Mouse (Mus musculus) heart, embryonic 14.5 days (tissue): ENCODE results near the gene Narfl. TPM values are rescaled to one million over a fixed set of nuclear protein-coding genes. Genes with fewer than 3 reads are reported as not detected.

Source experiments
- ATAC-seq: fragments of 200-750 bp; cut with Nextera tagmentation; 2 replicates; pipeline ENCODE4 v1.8.0; 2017; ENCODE audit warnings: low read depth, moderate TSS enrichment; ENCODE audit not compliant: insufficient number of reproducible peaks, insufficient read depth, low FRiP score
- H3K27ac ChIP-seq, 2 experiments: fragments of 200-500 bp in 1 of 2; fragments of 300-500 bp in 1 of 2; sonication (generic) in 1 of 2; replicated peaks in 1 of 2; 2 replicates each; pipeline ENCODE4 v1.5.1; 2012 to 2014; ENCODE audit warnings: low read depth in 2 of 2, low read length in 2 of 2, control low read depth in 1 of 2, mild to moderate bottlenecking in 1 of 2, mixed read lengths in 1 of 2; ENCODE audit not compliant: control insufficient read depth in 1 of 2, insufficient read depth in 1 of 2
- H3K27me3 ChIP-seq: fragments of 300-500 bp; sonication (generic); 2 replicates; pipeline ENCODE4 v1.6.1; 2014; ENCODE audit warnings: mild to moderate bottlenecking, low read length, control low read depth; ENCODE audit not compliant: control insufficient read depth, insufficient read depth
- H3K36me3 ChIP-seq: fragments of 300-500 bp; sonication (generic); 2 replicates; pipeline ENCODE4 v1.6.1; 2014; ENCODE audit warnings: mild to moderate bottlenecking, control low read depth, low read length, mixed read lengths; ENCODE audit not compliant: control insufficient read depth, insufficient read depth
- H3K4me1 ChIP-seq, 2 experiments: fragments of 200-500 bp in 1 of 2; fragments of 300-500 bp in 1 of 2; sonication (generic) in 1 of 2; 2 replicates each; pipeline ENCODE4 v1.6.1; 2012 to 2014; ENCODE audit warnings: low read length in 2 of 2, control low read depth in 1 of 2, mixed read lengths in 1 of 2; ENCODE audit not compliant: control insufficient read depth in 2 of 2, insufficient read depth in 2 of 2
- H3K4me2 ChIP-seq: fragments of 300-500 bp; sonication (generic); 2 replicates; pipeline ENCODE4 v1.6.1; 2014; ENCODE audit warnings: mild to moderate bottlenecking, low read length
- H3K4me3 ChIP-seq, 2 experiments: fragments of 200-500 bp in 1 of 2; fragments of 300-500 bp in 1 of 2; sonication (generic) in 1 of 2; 2 replicates each; pipeline ENCODE4 v1.5.1; 2012 to 2014; ENCODE audit warnings: low read length in 2 of 2, mild to moderate bottlenecking in 2 of 2, control low read depth in 1 of 2, low read depth in 1 of 2, moderate library complexity in 1 of 2; ENCODE audit not compliant: control insufficient read depth in 1 of 2, insufficient read depth in 1 of 2
- H3K9ac ChIP-seq: fragments of 300-500 bp; sonication (generic); 2 replicates; pipeline ENCODE4 v1.6.1; 2014; ENCODE audit warnings: mild to moderate bottlenecking, low read length
- H3K9me3 ChIP-seq: fragments of 300-500 bp; sonication (generic); 2 replicates; pipeline ENCODE4 v1.6.1; 2016; ENCODE audit warnings: low read length, control low read depth; ENCODE audit not compliant: control insufficient read depth
- WGBS: fragments of 180-500 bp; shearing (Covaris S2); extraction: QIAGEN DNeasy Blood & Tissue Kit; methylation state at CpG from one replicate; pipeline ENCODE4 v1.1.7; 2014; 5-methylcytosine and 5-hydroxymethylcytosine counted together
- microRNA-seq: library from miRNA; unstranded; fragments of <30 nt; microRNA quantifications from one replicate; pipeline ENCODE4, GENCODE M21; 2016
- polyA plus RNA-seq: library from polyadenylated mRNA; unstranded; fragments of >200 nt; fragmentation: Nextera tagmentation; extraction: Ambion mirVana; gene quantifications from 2 replicates; pipeline ENCODE4 v1.2.1, GENCODE M21; 2014

The Narfl gene
- polyA plus RNA-seq, 1 experiment from 2014 or later: 37.2 TPM

DNA sequence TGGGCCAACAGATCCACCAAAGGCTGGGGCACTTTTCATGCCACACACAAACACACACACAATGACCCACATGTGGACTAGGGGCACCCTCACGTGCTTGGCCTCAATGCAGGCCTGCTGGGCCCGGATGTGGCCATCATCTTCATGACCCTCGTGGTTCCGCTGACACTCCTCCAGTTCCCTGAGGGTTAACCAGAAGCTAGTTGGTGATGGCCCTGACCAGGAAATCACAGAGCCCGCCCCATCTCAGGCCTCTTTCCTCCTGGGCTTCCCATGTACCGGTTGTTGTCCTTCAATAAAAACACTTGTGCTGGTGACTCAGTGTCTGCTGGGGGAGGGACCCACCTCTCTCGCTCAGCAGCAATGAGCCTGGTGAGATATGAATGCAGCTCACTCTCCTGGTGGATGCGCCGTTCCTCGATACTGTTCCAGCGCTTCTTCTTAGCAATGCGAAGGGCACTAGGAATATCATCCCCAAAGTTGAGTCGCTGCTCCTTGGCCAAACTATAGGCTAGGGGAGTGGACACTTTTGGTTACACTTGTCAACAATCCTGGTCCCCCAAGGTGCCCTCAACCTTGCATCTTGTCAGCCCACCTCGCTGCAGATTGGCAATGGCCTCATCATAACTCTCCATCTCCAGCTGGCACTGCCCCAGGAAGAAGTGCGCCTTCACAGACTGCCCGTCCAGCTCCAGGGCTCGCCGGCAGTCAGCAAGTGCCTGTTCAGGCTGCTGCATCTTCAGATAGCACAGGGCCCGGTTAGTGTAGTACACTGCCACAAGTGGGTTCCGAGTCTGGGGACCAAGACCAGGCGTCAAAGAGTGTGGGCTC, 58.1 kb downstream of the Narfl start:
- no peaks in the 10 kb centered on the region for H3K9me3 ChIP-seq
- WGBS: 45% methylated on average over 21 of the region's 21 CpGs
- H3K36me3 ChIP-seq: peaks cover 56% of the 10 kb centered on the region
- H3K27ac ChIP-seq: peak overlapping the region in 1 of 2 experiments; percentile 99; a peak in 2 of 4 replicates
- peak overlapping the region; percentile 76 for H3K9ac ChIP-seq
- no peak for ATAC-seq
- peak overlapping the region; percentile 91 for H3K4me2 ChIP-seq
- H3K27me3 ChIP-seq: no peaks in the 10 kb centered on the region
- H3K4me1 ChIP-seq: peaks cover 29 to 57% of the 10 kb centered on the region in 2 experiments
- peak overlapping the region; percentile 57 to 74 for H3K4me3 ChIP-seq

DNA sequence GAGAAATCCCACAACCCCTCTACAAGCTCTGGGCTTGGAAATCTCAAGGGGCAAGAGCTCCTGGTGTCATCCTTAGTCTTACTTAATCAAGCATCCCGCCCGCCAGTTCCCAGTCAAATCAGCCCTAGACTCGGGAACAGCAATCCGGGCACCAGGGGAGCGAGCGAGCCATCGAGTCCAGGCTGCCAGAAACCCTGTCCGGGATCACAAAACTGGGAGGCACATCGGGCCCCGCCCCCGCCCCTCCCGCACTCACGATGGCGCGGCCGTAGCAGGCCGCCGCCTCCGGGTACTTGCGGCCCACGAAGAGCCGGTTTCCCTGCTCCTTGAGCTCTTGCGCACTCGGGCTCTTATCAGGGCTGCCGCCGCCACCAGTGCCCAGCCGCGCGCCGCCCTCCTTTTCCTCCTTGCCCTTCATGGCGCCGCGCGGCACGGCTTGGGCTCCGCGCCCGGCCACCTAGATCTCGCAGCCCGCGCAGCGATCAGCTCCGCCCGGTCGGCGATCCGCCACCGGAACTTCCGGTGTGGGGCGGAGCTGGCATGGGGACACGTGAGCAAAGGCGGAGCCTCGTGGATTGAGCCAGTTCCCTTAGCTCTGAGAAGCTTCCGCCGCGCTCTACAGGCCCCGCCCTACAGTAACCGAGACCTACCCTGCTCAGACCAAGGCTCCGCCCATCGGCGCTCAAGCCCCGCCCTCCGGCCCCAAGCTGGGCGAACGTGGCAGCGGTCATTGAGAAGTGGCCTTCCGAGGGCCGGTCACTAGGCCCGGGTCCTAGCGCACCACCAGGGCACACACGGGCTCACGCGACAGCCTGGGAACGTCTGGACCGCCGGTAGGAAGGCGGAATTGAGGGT, 59.1 kb downstream of the Narfl start:
- Histone ChIP-seq H3K27ac (peak overlapping the region; percentile 97 to 99), H3K4me1 (peaks cover 36 to 67% of the 10 kb centered on the region in 2 experiments), H3K27me3 (no peaks in the 10 kb centered on the region), H3K4me3 (peak overlapping the region; percentile 57 to 74), H3K9me3 (no peaks in the 10 kb centered on the region), H3K4me2 (peak overlapping the region; percentile 91), H3K36me3 (peaks cover 51% of the 10 kb centered on the region), H3K9ac (peak overlapping the region; percentile 85)
- WGBS: under 1% methylated on average over 71 of the region's 77 CpGs
- peak; percentile 92 for ATAC-seq

Small RNA genes within 50 kb of the gene (microRNA-seq; reads per million reads assigned to microRNA genes)
- gene Gm25083: not detected
- 1.7 reads per million for gene Mir3082
- gene Mir6966: not detected

Other genes with a start within 250 kb of the Narfl start
- 0.44 and 0.70 TPM in 2 replicates for gene Sox8, start 203.1 kb upstream of the Narfl start, polyA plus RNA-seq
- gene Lmf1, start 194.7 kb upstream of the Narfl start, polyA plus RNA-seq: 36.3 and 37.8 TPM in 2 replicates
- gene Gng13, start 56.6 kb upstream of the Narfl start, polyA plus RNA-seq: 2.4 and 3.7 TPM in 2 replicates
- 8.0 and 9.5 TPM in 2 replicates for gene Chtf18, start 46.4 kb upstream of the Narfl start, polyA plus RNA-seq
- gene Rpusd1, start 46.1 kb upstream of the Narfl start, polyA plus RNA-seq: 12.0 and 13.4 TPM in 2 replicates
- gene Mslnl, start 37.7 kb upstream of the Narfl start, polyA plus RNA-seq: not detected in 2 replicates
- gene Msln, start 19.4 kb upstream of the Narfl start, polyA plus RNA-seq: 31.9 and 34.7 TPM in 2 replicates
- gene Haghl, start 11.9 kb downstream of the Narfl start, polyA plus RNA-seq: 59.4 and 60.2 TPM in 2 replicates
- 0.09 TPM in 1 of 2 replicates, not detected in the other for gene Ccdc78, start 12.8 kb downstream of the Narfl start, polyA plus RNA-seq
- gene Fam173a, start 19.1 kb downstream of the Narfl start, polyA plus RNA-seq: 58.4 and 76.0 TPM in 2 replicates
- not detected in 2 replicates for gene AC134908.4, start 21.9 kb downstream of the Narfl start, polyA plus RNA-seq
- 3.3 and 10.1 TPM in 2 replicates for gene Metrn, start 23.4 kb downstream of the Narfl start, polyA plus RNA-seq
- gene Fbxl16, start 35.3 kb downstream of the Narfl start, polyA plus RNA-seq: 0.85 and 1.1 TPM in 2 replicates
- gene Wdr24, start 49.9 kb downstream of the Narfl start, polyA plus RNA-seq: 15.2 and 17.3 TPM in 2 replicates
- gene Jmjd8, start 55.1 kb downstream of the Narfl start, polyA plus RNA-seq: 28.8 and 30.0 TPM in 2 replicates
- gene Stub1, start 59.6 kb downstream of the Narfl start, polyA plus RNA-seq: 282 and 298 TPM in 2 replicates
- 1.2 and 1.5 TPM in 2 replicates for gene Rhbdl1, start 63.5 kb downstream of the Narfl start, polyA plus RNA-seq
- 1.2 and 1.9 TPM in 2 replicates for gene Gm20683, start 68.0 kb downstream of the Narfl start, polyA plus RNA-seq
- gene Rhot2, start 71.1 kb downstream of the Narfl start, polyA plus RNA-seq: 11.5 and 12.7 TPM in 2 replicates
- 8.2 and 8.6 TPM in 2 replicates for gene Wdr90, start 87.7 kb downstream of the Narfl start, polyA plus RNA-seq
- 164 and 184 TPM in 2 replicates for gene Mcrip2, start 95.0 kb downstream of the Narfl start, polyA plus RNA-seq
- gene Mettl26, start 101.3 kb downstream of the Narfl start, polyA plus RNA-seq: 36.7 and 41.7 TPM in 2 replicates
- gene Wfikkn1, start 107.1 kb downstream of the Narfl start, polyA plus RNA-seq: 0.27 and 0.53 TPM in 2 replicates
- gene Rab40c, start 146.0 kb downstream of the Narfl start, polyA plus RNA-seq: 7.5 and 8.8 TPM in 2 replicates
- 61.8 and 62.7 TPM in 2 replicates for gene Pigq, start 171.2 kb downstream of the Narfl start, polyA plus RNA-seq
- gene Nhlrc4, start 171.2 kb downstream of the Narfl start, polyA plus RNA-seq: 0.09 TPM in 1 of 2 replicates, not detected in the other
- gene A930017K11Rik, start 178.8 kb downstream of the Narfl start, polyA plus RNA-seq: 0.09 TPM in 1 of 2 replicates, not detected in the other
- 11.2 and 11.3 TPM in 2 replicates for gene Capn15, start 212.0 kb downstream of the Narfl start, polyA plus RNA-seq